Mouse (Mus musculus) mesoderm, embryonic 11.5 days (tissue): ENCODE results near the gene Nat8f6.
"Not testable (repeated sequence)": the region's sequence is repeated elsewhere in the genome, so short reads cannot be mapped to it uniquely, and the experiment has no call there.

Experiments used
- DNase-seq: peaks from one replicate; pipeline ENCODE4 v3.0.0-alpha.2; 2012; ENCODE audit warnings: low read depth, low spot score

Nat8f6 gene

GRCm38 (mm10) chr6:85820837-85821236 is at the start of gene Nat8f6, which contains the start of gene Nat8f5:
Gene Nat8f6 (minus strand): TSS chr6:85820954.
Gene Nat8f5 (minus strand): TSS chr6:85820972.
- no peak for DNase-seq

GRCm38 (mm10) chr6:85869006-85869405 is 48.3 kb upstream of the Nat8f6 start, which contains the start of gene Nat8f2:
Gene Nat8f2 (minus strand): TSS chr6:85869158.
- DNase-seq, result not testable (repeated sequence)

- DNase-seq, result no peak
Observed at GRCm38 (mm10) chr6:85867726-85868690, 47.3 kb upstream of the Nat8f6 start.

GRCm38 (mm10) chr6:85866995-85867394 is 46.2 kb upstream of the Nat8f6 start:
- DNase-seq, result not testable (repeated sequence)

GRCm38 (mm10) chr6:85866166-85866565 is 45.4 kb upstream of the Nat8f6 start:
- DNase-seq, result not testable (repeated sequence)

GRCm38 (mm10) chr6:85864900-85865639 is 44.3 kb upstream of the Nat8f6 start:
- not testable (repeated sequence) for DNase-seq

GRCm38 (mm10) chr6:85863840-85864239 is 43.1 kb upstream of the Nat8f6 start:
- DNase-seq, result no peak

- DNase-seq, result no peak
Observed at GRCm38 (mm10) chr6:85863136-85863535, 42.4 kb upstream of the Nat8f6 start.

- no peak for DNase-seq
Observed at GRCm38 (mm10) chr6:85862565-85862964, 41.8 kb upstream of the Nat8f6 start.

GRCm38 (mm10) chr6:85861247-85861646 is 40.5 kb upstream of the Nat8f6 start:
- DNase-seq, result no peak

GRCm38 (mm10) chr6:85856194-85856678 is 35.5 kb upstream of the Nat8f6 start:
- no peak for DNase-seq

- DNase-seq, result no peak
Observed at GRCm38 (mm10) chr6:85853481-85853880, 32.7 kb upstream of the Nat8f6 start.

- no peak for DNase-seq
Observed at GRCm38 (mm10) chr6:85851062-85851773, 30.5 kb upstream of the Nat8f6 start.

GRCm38 (mm10) chr6:85849240-85849639 is 28.5 kb upstream of the Nat8f6 start:
- no peak for DNase-seq

GRCm38 (mm10) chr6:85848140-85848539 is 27.4 kb upstream of the Nat8f6 start:
- no peak for DNase-seq

- no peak for DNase-seq
Observed at GRCm38 (mm10) chr6:85846921-85847320, 26.2 kb upstream of the Nat8f6 start.

GRCm38 (mm10) chr6:85843677-85844458 is 23.1 kb upstream of the Nat8f6 start:
- DNase-seq, result not testable (repeated sequence)

- no peak for DNase-seq
Observed at GRCm38 (mm10) chr6:85839982-85840381, 19.2 kb upstream of the Nat8f6 start.

GRCm38 (mm10) chr6:85838674-85839073 is 17.9 kb upstream of the Nat8f6 start:
- DNase-seq, result no peak

- DNase-seq, result peak; percentile 27
Observed at GRCm38 (mm10) chr6:85837307-85837706, 16.6 kb upstream of the Nat8f6 start.

GRCm38 (mm10) chr6:85836827-85837226 is 16.1 kb upstream of the Nat8f6 start:
- not testable (repeated sequence) for DNase-seq
